Mouse (Mus musculus): ENCODE data around the gene Stn1.

The Stn1 gene

DNA sequence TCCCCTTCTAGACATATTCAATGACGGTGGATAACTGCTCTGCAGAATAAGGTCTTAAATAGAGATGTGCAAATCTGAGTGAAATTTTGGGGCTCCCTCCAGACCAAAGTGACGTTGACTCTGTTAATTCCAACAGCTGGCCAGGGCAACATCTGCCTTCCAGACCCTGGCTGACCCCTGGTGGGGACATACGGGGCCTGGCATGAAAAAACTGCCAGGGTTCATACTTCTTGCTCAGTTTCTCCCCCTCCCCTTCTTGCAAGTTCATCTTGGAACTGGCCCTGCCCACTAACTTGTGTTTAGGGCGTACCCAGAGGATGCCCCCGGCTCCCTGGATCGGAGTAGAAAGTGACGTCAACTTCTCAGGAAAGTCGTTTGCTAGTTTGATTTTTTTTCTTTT is 70.5 kb downstream of the Stn1 start:
- no peak for DNase-seq

DNA sequence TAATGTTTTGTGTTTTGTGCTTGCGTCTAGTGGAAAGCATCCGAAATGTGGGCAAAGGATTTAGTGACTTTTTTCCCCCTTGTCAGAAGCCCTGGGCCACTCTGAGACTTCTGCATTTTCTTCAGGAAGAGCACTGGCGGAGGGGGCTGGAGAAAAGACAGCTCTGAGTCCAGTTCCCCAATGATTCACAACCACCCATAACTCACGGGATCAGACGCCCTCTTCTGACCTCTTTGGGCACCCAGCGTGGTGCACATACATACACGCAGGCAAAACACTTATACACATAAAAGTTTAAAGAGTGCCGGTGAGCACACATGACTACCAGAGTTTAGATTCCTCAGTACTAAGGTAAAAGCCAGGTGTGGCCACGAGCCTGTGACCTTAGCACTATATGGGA is 71.8 kb downstream of the Stn1 start:
- DNase-seq: no peak

DNA sequence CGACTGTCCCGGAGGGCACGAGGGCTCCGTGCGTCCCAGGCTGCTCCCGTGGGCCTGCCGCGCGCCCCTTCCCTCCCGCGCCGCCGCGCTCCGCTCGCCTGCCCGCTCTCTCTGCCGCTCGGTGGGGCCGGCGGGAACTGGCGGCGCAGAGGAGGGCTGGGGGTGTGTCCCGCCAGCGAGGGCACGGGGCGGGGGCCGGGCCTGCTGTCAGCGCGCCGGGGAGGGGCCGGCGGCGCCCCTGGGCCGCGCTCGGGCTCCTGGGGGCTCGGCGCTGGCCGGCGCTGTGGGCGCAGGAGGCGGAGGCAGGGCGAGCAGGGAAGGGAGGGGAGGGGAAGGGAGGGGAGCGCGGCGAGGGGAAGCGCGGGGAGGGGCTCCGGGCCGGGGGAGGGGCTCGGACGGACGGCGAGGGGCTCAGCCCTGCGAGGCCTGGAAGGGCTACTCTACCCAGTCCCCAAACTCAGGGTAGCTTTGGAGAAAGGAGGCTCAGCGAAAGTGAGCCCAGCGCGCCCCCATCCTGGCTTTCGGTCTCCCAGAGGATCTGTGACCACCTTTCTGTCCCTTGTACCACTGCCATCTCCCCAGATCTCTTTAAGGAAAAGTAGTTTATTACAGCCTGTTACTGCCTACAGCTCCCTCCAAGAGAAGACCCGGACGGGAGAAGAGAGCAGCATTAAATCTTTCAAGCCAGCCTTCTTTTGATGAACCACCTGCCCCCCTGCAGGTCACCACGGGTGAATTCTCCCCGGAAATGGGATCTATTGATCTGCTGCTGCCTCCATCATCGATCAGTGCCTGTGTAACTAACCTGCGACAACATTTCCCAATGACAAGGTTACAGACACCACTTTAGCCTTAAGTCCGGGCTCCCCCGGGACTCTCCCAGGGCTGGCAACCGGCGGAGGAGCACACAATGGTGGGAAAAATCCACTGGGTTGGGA is 72.7 kb downstream of the Stn1 start, which contains the start of gene Sh3pxd2a:
Sh3pxd2a (minus strand) TSS at position 98 of the 938 bp plus-strand sequence.
- DNase-seq: no peak

DNA sequence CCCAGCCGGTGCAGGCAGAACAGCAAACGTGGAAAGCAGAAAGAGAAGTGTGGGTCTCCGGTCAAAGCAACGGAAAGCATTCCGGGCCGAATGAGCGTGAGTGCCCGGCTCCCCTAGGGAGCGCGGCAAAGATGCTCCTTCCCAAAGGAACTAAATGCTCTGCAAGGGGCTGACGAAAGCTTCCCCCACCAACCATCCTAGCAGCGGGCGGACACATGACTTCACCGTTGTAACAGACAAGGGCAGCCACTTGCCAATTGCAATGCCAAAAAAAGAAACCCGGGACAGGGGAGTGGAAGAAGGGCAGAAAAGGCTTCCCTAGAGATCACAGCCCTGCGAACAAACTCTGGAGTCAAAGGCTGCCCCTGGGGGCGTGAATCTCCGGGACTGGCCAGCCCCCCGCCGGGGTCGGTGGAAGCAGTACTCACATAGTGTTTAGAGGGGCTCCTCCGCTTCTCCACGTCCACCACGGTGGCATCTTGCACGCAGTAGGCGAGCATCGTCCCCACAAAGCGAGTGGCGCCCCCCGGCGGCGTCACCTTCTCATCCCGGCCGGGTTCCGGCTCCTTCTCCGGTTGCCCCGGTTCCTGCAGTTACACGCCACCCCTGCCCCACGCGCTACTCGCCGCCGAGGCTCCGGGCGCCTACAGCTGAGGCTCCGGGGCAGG is 73.5 kb downstream of the Stn1 start:
- DNase-seq: peak; percentile 46

DNA sequence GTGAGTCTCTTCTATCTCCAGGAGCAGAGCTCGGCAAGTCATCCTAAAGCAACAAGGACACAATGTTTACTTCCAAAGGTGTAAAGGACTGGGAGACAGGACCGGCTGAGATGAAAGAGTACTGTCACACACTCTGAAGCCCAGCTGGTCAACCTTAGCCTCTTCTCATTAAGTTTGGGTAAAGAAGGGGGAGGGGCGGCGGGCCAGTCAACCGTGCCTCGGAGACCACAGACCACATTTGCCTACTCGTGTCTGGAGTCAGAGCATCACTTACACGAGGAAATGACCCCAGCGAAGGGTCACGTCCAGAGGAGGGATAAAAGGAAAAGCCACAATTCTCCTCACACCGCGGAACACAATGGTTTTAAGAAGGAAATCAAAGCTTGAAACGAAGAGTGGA is 74.1 kb downstream of the Stn1 start:
- no peak for DNase-seq

DNA sequence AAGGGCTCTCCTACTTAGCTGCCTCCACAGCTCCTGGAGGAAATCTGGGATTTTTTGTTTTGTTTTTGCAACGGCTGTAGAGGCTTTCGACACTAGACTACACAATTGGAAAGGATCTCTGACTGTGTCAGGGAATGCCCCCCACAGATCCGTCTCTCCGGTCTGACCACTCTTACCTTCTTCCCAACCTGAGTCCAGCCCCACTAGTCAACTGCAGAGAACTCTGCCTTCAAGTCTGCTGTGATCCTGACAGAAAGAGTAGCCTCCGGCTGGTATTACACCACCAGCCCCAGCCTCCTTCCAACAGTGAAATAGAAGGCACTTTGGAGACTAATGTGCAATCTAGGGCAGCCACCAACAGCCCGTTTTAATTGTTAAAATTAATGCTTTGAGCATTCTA is 74.6 kb downstream of the Stn1 start:
- no peak for DNase-seq

DNA sequence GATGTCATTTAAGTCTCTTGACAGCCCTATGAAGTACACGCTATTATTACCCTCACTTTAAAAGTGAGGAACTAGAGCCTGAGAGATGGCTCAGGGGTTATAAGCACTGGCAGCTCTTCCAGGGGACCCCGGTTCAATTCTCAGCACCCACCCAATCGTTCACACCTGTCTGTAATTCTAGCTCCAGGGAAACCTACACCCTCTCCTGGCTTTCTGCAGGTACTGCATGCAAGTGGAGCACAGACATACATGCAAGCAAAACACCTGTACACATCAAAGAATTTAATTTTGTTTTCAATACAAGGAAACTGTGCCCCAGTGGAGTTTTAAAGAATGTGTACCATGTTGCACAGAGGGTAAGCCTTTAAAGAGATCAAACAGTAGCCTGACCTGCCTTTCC is 75.5 kb downstream of the Stn1 start:
- DNase-seq: no peak

DNA sequence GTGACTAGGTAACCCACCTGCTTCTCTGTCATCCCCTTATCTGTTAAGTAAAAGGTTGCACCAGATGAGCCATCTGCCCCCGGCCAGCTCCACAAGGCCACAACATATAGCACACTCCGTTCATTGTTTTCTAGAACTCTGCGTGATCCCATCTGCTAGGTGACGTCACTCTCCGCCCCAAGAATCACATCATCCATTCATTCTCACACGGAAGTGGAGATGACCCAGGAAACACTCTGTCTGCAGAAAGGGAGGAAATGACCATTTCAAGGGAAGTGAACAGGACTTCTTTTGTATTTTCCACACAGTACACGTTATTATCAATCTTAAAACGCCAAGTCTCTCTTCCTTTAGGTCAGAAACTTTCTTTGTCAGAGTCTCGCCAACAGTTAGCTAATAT is 75.9 kb downstream of the Stn1 start:
- DNase-seq: no peak

DNA sequence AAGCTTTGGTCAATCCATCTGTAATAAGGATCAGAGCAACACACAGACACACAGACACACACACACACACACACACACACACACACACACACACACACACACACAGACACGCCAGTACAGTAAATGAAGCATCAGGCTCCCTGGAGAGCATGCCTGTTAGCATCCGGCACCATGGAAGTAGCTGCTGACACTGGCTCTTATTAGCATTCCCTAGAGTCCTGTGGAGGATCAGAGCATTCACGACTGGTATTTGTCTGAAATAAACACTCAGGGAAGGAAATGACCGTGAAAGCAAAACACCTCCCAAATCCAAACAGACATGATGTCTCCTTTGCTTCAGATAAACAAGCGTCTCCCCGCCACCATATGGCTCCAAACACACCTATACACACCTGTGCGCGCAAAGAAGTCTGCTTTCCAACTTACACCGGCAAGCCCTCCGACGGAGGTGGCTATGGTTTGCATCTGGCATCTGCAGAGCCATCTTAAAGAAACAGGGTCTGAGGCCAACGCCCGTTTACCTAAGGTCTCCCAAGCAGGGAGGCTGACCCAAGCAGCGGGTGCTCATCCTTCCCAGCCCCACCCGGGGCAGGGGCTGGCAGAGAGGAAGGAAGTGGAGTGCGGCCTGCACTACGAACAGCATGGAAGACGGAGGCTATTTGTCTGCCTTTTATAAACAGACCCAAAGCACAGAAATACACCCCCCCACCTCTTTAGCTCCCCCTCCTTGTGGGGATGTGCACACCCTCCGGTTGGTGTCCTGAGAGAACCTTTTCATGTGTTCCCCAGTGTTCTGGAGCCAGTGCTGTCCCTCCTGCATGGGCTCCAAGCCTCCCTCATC is 77.0 kb downstream of the Stn1 start:
- no peak for DNase-seq

DNA sequence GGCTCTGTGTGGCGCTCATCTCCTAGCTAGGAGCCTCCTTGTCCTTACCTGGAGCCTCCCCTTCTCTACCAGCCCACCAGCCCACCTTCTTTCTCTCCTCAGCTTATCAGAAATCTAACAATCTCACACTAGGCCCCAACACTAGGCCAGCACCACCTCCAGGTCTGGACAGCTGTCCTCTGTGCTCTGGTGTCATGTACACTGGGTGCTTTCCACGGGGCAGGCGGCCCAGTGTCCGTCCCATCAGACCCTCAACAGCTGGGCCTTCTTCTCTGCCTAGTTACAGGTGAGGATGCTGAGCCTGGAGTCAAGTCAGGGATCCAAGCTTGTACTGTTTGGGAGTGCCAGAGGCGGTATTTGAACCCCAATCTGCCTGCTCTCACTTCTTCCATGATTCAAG is 78.1 kb downstream of the Stn1 start:
- DNase-seq: no peak

DNA sequence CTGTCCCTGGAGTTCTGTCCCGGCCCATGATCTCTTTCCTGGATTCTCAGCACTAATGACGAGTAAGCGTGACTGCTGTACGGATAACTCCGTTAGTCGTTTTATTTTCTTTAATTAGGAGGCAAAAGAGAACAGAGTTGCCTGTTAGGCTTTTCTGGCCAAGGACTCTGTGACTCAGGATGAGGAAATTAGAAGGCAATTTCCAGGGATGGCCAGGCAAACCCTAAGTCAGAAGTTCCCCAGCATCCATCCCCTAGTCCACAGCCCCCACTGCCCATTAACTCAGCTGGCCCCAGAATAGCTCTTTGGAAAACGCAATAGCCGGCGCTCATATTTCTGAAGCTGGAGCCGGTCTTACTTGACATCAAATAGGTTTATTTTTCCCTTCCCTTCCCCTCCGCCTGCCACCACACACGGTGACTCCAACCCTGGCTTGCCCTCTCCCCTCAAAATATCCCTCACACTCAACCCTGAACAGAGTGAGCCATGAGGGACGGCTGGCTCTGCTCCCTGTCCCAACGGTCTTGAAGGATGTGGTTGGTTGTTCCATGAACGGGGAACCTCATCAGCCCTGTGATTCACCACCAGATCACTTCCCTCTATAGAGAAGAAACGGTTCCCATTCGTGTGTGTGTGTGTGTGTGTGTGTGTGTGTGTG is 78.7 kb downstream of the Stn1 start:
- no peak for DNase-seq

DNA sequence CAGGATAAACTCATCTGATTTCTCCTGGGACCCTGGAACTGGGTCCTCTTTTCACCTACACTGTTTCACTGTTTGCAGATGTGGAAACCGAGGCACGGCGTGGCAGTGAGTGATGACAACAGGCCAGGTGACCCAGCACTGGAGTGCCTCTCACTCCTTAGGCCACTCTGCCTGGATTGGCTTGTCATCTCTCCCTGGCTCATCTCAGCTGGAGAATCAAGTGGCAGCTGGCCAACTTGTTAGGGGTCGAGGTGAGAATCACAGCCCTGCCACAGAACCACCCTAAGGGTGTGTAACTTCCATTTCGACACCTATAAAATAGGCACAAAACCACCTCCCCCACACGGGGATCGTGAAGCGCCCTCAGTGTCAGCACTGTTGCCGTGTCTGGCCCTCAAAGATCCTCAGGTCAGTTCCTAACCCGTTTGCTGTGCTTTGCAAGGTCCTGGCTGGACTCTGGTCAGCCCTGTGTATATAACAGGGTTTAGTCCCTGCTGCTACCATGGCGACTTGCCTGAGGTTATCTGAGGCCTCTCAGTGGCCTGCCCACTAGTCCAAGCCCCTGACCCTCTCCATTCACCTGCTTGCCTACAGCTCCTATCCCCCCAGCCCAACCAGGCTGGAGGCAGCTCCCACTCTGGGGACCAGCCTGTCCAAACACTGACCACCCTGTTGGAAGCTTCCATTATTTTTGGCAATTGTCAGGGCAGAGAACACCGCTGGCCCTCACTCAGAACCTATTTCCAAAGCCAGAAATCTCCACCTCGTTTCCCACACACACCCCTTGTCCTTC is 79.4 kb downstream of the Stn1 start:
- no peak for DNase-seq

DNA sequence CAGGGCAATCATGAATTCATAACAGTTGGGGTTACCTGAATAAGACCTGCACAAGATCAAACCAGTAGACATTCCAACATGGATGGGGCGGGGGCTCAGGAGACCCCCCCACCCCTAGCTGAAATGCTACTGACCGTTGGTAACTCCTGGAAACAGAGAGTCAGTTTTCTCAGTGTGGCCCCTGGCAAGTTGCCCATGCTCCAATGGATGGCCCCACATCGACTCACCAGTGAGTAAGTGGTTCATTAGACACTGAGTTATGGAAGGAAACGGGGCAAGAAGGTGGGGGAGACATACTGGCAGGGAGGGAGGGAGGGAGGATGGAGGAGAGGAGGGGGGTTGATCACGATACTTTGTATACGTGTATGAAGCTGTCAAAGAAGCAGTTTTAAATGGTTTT is 81.3 kb downstream of the Stn1 start:
- DNase-seq: no peak

DNA sequence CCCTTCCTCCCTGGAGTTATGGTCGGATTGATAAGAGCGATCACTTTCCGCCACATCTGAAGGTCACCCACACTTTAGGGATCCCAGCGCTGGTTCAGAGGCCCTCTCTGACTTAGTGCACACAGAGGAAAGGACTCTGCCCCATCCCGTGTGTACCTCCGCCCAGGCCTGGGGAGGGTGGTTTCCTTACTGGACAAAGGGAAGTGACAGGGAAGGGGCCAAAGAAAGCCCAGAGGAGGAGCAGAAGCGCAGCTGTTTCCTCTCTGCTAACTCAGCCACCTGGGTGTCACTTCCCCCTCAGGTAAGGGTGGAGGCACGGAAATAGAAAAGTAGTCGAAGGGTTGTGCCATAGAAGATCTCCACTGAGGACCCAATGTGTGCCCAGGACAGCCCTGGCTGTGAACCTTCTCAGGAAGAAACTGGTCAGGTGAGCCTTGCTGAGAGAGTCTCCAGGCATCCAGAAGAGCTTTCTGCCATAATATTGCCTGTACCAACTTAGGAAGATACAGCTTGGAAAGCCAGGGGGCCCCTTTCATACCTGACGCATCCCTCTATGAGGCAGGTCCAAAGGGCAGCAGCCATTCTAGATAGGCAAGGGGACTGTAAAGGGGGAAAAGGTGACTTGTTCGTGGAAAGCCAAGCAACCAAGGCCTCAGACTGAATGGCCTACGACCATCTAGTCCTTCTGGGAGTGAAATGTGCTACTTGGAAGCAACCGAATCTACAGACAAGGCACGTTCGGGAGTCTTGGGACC is 82.1 kb downstream of the Stn1 start:
- DNase-seq: no peak

DNA sequence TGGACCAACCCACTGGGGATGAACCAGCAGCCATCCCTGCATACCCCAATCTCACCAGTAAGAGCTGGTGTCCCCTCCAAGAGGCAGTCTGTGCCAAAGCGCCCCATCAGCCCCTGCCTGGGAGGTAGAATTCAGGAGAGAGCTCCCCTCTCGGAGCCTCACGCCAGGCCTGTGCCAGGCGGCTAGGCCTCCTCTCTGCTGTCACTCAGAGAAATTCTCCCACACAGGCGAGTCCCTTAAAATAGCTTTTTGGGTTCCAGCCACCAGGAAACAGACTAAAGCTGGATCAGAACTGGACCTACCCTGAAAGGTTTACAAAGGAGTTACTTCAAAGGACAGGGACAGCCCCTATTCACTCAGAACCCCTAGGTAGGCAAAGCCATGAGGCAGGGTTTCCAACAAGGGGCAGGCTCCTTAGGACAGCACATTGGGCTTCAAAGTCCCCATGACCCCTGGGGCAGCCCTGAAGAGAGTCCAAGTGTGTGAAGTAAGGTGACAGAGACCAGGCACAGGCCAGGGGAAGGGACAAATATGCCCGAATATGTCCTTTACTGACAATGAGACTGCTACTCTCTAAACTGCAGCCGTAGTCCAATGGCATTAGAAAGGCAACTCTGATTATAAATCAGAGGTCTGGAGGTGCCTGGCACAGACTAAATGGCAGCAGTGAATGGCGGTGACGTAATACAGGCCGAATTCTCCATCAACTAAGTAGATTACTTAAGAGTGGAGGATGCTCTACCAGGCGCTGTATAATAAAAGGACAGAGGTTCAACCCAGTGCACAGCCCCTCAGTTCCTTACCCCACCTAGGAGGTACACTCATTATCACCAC is 82.9 kb downstream of the Stn1 start:
- no peak for DNase-seq

DNA sequence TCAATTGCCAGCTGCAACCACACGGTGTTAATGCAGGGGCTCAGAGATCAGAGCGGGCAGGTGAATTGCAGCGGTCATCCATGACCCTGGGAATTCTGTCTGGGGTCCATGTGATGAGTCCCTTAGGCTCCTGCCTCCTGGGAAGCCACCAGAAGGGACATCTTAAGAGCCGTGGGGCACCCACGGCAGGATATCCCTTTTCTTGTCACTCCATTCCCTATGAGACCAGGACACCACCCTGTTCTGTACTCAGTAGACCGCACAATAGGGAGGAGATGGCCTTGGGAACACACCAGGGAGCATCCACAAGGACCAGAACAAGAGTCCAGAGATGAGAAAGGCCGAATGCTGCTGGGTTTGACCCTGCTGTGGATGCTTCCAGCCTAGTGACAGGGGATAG is 84.0 kb downstream of the Stn1 start:
- DNase-seq: no peak

DNA sequence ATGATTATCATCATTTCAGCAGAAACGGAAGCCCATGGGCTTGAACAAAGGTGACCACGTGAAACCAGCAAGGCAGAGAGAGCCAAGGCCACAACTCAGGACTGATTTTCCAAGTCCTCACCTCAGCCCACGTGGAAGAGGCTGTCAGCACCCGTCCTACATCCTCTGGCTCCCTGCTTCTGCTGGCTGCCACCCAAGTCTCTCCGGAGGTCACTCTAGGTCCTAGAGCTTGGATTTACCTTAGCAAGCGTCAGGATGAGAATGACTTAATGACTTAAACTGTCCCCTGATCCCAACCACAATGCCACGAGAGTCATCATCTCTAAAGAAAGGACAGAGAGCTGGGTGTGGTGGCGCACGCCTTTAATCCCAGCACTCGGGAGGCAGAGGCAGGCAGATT is 84.6 kb downstream of the Stn1 start:
- no peak for DNase-seq

DNA sequence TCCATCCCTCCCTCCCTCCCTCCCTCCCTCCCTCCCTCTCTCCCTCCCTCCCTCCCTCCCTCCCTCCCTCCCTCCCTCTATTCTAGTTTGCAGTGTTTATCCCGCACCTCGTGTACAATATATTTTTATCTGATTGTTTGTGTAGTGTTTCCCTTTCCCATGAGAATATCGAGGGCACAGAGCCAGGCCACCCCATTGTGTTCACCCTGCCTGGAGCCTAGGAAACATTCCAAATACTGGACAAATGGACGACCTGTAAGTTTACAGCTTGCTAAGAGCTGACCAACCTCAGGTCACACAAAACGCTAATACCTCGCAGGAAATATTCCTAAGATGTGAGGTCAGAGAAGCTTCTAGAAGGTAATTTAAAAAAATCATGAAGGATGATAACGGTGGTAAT is 85.1 kb downstream of the Stn1 start:
- no peak for DNase-seq

DNA sequence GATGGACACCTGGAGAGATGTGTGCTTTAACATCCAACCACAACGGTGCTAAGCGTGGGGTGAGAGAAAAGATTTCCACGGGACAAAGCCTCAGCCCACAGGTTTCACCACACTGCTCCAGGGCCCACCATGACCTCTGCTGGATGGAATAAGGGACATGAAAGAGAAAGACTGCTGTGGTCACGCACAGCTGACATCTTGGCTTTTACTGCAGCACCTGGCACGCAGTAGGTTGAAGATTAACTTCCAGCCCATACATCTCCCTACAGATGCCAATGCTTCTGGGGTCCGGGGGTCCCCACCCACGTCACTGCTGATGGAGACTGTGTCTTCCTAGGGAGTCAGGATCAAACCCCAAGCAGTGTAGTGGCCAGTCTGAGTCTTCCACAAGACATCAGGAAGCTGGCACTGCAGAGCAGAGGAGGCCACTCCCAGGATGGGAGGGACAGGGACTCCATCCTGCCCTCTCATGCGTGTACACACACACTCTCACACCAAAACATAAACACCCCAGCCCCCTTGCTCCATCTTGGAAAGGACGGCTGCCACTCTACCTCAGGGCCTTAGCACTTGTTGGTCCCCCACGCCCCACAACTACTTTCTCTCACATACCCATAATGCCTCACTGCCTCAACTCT is 85.7 kb downstream of the Stn1 start:
- DNase-seq: no peak
